Mouse (Mus musculus) stomach, postnatal 0 days (tissue): Measurements from ENCODE around the gene Adat3.

Experiments used
- CTCF ChIP-seq: IDR thresholded peaks from 2 replicates; pipeline ENCODE4 v1.5.1; 2016; ENCODE audit warnings: antibody characterized with exemption, low read depth, mild to moderate bottlenecking, moderate library complexity
- EP300 ChIP-seq: optimal IDR thresholded peaks from 2 replicates; pipeline ENCODE3; 2016; ENCODE audit warnings: antibody characterized with exemption

DNA sequence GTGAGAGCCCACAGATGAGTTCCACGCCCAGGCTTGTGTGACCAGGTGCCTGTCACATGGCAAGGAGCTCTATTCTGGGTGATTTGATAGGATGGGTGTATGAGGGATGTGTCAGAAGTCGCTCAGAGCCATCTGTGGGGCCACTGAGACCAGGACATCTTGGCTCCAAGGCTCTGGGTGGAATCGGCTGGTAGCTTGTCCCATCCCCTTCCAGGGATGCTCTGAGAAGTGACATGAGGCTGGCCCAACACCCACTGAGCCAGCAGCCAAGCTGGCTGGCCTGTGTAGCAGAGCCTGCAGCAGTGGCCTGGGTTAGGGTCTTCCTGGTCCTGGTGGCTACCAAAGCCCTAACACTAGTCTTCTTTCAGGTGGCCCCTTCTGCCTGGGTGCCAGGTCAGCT, 5.8 kb downstream of the Adat3 start:
- TF ChIP-seq CTCF, result no peak
- TF ChIP-seq EP300, result no peak
